Mouse (Mus musculus) duodenum, adult 2 months (tissue): ENCODE results near the gene S100a4. TPM values are rescaled to one million over a fixed set of nuclear protein-coding genes. Genes with fewer than 3 reads are reported as not detected.

Experiments
- polyA plus RNA-seq: library from polyadenylated mRNA; depleted of rRNA; stranded (reverse); fragments of >200 nt; gene quantifications from 2 replicates; pipeline ENCODE4 v1.2.3, GENCODE M21; 2012; ENCODE audit warnings: low replicate concordance; rRNA removed

S100a4 gene
- 0.39 and 0.67 TPM in 2 replicates for polyA plus RNA-seq

DNA sequence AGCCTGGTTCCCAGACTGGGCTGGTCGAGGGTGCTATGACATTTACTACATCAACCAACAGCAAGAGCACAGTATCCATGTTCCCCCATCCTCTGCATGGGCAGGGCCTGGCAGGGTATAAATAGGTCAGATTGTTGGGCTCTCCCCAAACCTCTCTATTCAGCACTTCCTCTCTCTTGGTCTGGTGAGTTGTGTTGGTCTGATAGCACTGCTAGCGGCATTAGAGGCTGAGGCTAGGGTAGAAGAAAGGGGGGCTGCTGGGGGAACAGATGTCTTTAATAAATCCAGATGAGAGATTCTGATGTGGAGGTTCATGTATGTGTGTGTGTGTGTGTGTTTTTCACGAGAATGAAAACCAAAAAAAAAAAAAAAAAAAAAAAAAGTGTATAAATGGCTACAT lies at the start of gene S100a4:
Gene S100a4 (plus strand): TSS at position 149 of the 400 bp plus-strand sequence.

GRCm38 (mm10) chr3:90560008-90560628 lies 43.5 kb upstream of the S100a4 start, which contains the start of gene S100a3:
Gene S100a3 (plus strand): TSS chr3:90560578.

DNA sequence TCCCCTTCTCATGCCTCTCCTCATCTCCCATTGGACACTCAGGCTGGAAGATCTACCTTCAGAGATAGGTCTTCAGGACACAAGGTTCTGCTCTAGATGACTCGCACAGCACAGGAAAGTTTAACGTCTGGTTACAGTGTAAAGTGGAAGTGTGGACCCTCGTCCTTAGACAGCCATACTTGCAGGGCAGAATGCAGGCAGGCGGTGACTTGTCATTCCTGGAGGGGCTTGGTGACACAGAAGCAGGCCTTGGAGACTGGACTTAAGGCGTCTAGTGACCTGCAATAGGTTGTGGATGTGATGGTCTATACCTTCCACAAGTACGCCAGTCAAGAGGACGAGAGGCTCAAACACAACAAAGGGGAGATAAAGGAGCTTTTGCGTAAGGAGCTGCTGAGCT lies 13.6 kb upstream of the S100a4 start, which contains the start of gene S100a2:
Gene S100a2 (plus strand): TSS at position 301 of the 400 bp plus-strand sequence.

GRCm38 (mm10) chr3:90601486-90602110 lies 2.0 kb upstream of the S100a4 start, which contains the start of gene Gm42674:
Gene Gm42674 (plus strand): TSS chr3:90601904.

GRCm38 (mm10) chr3:90608223-90608622 lies 4.7 kb downstream of the S100a4 start, which contains the start of gene S100a5:
Gene S100a5 (plus strand): TSS chr3:90608523.

DNA sequence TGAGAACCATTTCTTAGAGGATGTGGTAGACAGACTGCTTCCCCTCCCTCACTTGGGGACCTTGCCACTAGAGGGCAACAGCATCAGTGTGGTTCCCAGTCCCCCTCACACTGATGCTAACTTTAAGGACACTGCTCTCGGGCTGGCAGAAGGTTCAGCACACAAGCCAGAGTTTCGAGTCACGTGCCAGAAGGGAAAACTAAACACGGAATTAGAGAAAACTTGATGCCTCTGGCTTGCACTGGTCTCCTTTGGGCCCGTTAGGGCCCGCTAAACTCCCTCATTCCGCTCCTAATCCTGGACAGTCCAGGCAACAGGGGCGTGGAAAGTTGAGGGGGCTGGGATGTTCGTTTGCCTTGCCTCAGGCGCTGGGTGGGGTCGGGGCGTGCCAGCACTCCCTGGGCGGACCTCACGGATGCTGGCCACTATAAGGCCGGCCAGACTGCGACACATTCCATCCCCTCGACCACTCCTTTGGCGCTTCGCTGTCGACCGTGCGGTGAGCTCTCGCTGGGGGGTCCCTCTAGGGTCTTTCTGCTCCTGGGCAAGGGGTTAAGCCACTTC lies 9.2 kb downstream of the S100a4 start, which contains the start of gene S100a6:
Gene S100a6 (plus strand): TSS at position 155 of the 564 bp plus-strand sequence.

GRCm38 (mm10) chr3:90653717-90654116 lies 50.1 kb downstream of the S100a4 start, which contains the start of gene S100a7a:
Gene S100a7a (plus strand): TSS chr3:90654017.

Other genes with a start within 250 kb of the S100a4 start
- 6.6 and 6.7 TPM in 2 replicates for gene Slc27a3, start 213.8 kb upstream of the S100a4 start, polyA plus RNA-seq
- 12.2 and 14.4 TPM in 2 replicates for gene Ints3, start 170.1 kb upstream of the S100a4 start, polyA plus RNA-seq
- gene Npr1, start 137.9 kb upstream of the S100a4 start, polyA plus RNA-seq, result 4.3 and 4.9 TPM in 2 replicates
- gene Ilf2, start 127.6 kb upstream of the S100a4 start, polyA plus RNA-seq, result 4.3 and 4.6 TPM in 2 replicates
- gene Snapin, start 112.7 kb upstream of the S100a4 start, polyA plus RNA-seq, result 5.9 and 7.9 TPM in 2 replicates
- gene Chtop, start 94.3 kb upstream of the S100a4 start, polyA plus RNA-seq, result 21.1 and 21.8 TPM in 2 replicates
- 27.6 and 88.3 TPM in 2 replicates for gene S100a1, start 89.4 kb upstream of the S100a4 start, polyA plus RNA-seq
- 9.9 and 13.7 TPM in 2 replicates for gene S100a13, start 89.3 kb upstream of the S100a4 start, polyA plus RNA-seq
- gene S100a14, start 76.9 kb upstream of the S100a4 start, polyA plus RNA-seq, result 0.68 and 2.8 TPM in 2 replicates
- gene S100a16, start 66.5 kb upstream of the S100a4 start, polyA plus RNA-seq, result 57.6 and 80.1 TPM in 2 replicates
- gene S100a3, start 43.2 kb upstream of the S100a4 start, polyA plus RNA-seq, result 0.39 TPM in 1 of 2 replicates, not detected in the other
- gene S100a2, start 13.5 kb upstream of the S100a4 start, polyA plus RNA-seq, result not detected in 2 replicates
- gene Gm42674, start 1.9 kb upstream of the S100a4 start, polyA plus RNA-seq, result not detected in 2 replicates
- gene S100a5, start 4.8 kb downstream of the S100a4 start, polyA plus RNA-seq, result 0.53 TPM in 1 of 2 replicates, not detected in the other
- 103 and 214 TPM in 2 replicates for gene S100a6, start 9.1 kb downstream of the S100a4 start, polyA plus RNA-seq
- gene S100a7a, start 50.2 kb downstream of the S100a4 start, polyA plus RNA-seq, result not detected in 2 replicates
- not detected in 2 replicates for gene S100a8, start 65.2 kb downstream of the S100a4 start, polyA plus RNA-seq
- not detected in 2 replicates for gene S100a9, start 92.0 kb downstream of the S100a4 start, polyA plus RNA-seq
- gene Pglyrp4, start 123.1 kb downstream of the S100a4 start, polyA plus RNA-seq, result not detected in 2 replicates
- not detected in 2 replicates for gene Gm5849, start 174.1 kb downstream of the S100a4 start, polyA plus RNA-seq